Mouse (Mus musculus) heart, embryonic 16.5 days (tissue): ENCODE results near the gene Olfr1350. TPM values are rescaled to one million over a fixed set of nuclear protein-coding genes. Genes with fewer than 3 reads are reported as not detected.
"Not testable (repeated sequence)": the region's sequence is repeated elsewhere in the genome, so short reads cannot be mapped to it uniquely, and the experiment has no call there.

Experiments
- ATAC-seq: fragments of 200-750 bp; cut with Nextera tagmentation; replicated peaks from 2 replicates; pipeline ENCODE4 v1.8.0; 2017; ENCODE audit warnings: moderate number of reproducible peaks; ENCODE audit not compliant: insufficient read depth, low FRiP score; ENCODE audit errors: extremely low read depth
- H3K27ac ChIP-seq: fragments of 300-500 bp; sonication (generic); 2 replicates; pipeline ENCODE4 v1.5.1; 2014; ENCODE audit warnings: mild to moderate bottlenecking, low read length, control low read depth, moderate library complexity
- H3K27me3 ChIP-seq: fragments of 300-500 bp; sonication (generic); 2 replicates; pipeline ENCODE4 v1.6.1; 2014; ENCODE audit warnings: low read length, mixed read lengths; ENCODE audit not compliant: control insufficient read depth, insufficient read depth
- H3K36me3 ChIP-seq: fragments of 300-500 bp; sonication (generic); 2 replicates; pipeline ENCODE4 v1.6.1; 2014; ENCODE audit not compliant: control insufficient read depth, insufficient read depth
- H3K4me1 ChIP-seq: fragments of 300-500 bp; sonication (generic); 2 replicates; pipeline ENCODE4 v1.6.1; 2014; ENCODE audit warnings: low read length, mixed read lengths; ENCODE audit not compliant: control insufficient read depth, insufficient read depth
- H3K4me2 ChIP-seq: fragments of 300-500 bp; sonication (generic); 2 replicates; pipeline ENCODE4 v1.6.1; 2014; ENCODE audit warnings: low read depth, mild to moderate bottlenecking, control low read depth, low read length
- H3K4me3 ChIP-seq: fragments of 300-500 bp; sonication (generic); 2 replicates; pipeline ENCODE4 v1.5.1; 2014; ENCODE audit warnings: mild to moderate bottlenecking, control low read depth, low read length
- H3K9ac ChIP-seq: fragments of 300-500 bp; sonication (generic); 2 replicates; pipeline ENCODE4 v1.6.1; 2014; ENCODE audit warnings: low read length, control low read depth
- H3K9me3 ChIP-seq: fragments of 300-500 bp; sonication (generic); replicated peaks from 2 replicates; pipeline ENCODE4 v1.6.1; 2016; ENCODE audit warnings: low read length; ENCODE audit not compliant: control insufficient read depth
- WGBS: fragments of 180-500 bp; shearing (Covaris S2); extraction: QIAGEN DNeasy Blood & Tissue Kit; methylation state at CpG from one replicate; pipeline ENCODE4 v1.1.7; 2014; 5-methylcytosine and 5-hydroxymethylcytosine counted together
- polyA plus RNA-seq: library from polyadenylated mRNA; unstranded; fragments of >200 nt; fragmentation: Nextera tagmentation; extraction: Ambion mirVana; gene quantifications from 2 replicates; pipeline ENCODE4 v1.2.1, GENCODE M21; 2015

The Olfr1350 gene
- polyA plus RNA-seq: not detected in 2 replicates

DNA sequence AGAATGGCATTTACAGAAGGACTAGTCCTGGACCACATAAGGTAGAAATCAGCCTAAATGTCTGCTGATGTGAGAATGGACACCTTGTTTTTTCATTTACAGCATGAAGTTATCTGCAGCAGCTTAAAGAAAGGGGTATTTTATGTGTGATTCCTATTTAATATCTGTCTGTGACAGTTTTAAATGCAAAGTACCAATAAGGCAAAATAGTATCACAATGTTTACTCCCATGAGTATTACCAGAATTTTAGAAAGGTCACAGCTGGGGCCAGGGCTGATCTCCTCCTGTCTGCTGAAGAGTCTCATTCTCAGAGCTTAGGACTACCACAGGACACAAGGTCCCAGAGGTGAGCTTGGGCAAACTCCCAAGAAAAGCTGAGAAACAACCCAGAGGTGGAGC, at the start of gene Olfr1350:
Olfr1350 (plus strand) TSS at position 301 of the 400 bp plus-strand sequence.
- Histone ChIP-seq H3K9me3 (peaks cover 3% of the 10 kb centered on the region), H3K4me1 (no peaks in the 10 kb centered on the region), H3K27me3 (no peaks in the 10 kb centered on the region), H3K36me3 (no peaks in the 10 kb centered on the region), H3K4me3 (no peak within 1 kb of the TSS), H3K4me2 (no peak within 1 kb of the TSS), H3K27ac (no peak within 1 kb of the TSS), H3K9ac (no peak within 1 kb of the TSS)
- no peak for ATAC-seq

- no peak overlapping the region for H3K9ac ChIP-seq
- H3K4me3 ChIP-seq: no peak overlapping the region
- H3K9me3 ChIP-seq: peaks cover 11% of the 10 kb centered on the region
- no peaks in the 10 kb centered on the region for H3K4me1 ChIP-seq
- no peak overlapping the region for H3K27ac ChIP-seq
- ATAC-seq: no peak
- H3K27me3 ChIP-seq: no peaks in the 10 kb centered on the region
- no peaks in the 10 kb centered on the region for H3K36me3 ChIP-seq
- 29% methylated on average over 1 of the region's 1 CpGs for WGBS
- H3K4me2 ChIP-seq: no peak overlapping the region
These were observed 43.0 kb upstream of the Olfr1350 start for GRCm38 (mm10) chr7:6521666-6522065.

DNA sequence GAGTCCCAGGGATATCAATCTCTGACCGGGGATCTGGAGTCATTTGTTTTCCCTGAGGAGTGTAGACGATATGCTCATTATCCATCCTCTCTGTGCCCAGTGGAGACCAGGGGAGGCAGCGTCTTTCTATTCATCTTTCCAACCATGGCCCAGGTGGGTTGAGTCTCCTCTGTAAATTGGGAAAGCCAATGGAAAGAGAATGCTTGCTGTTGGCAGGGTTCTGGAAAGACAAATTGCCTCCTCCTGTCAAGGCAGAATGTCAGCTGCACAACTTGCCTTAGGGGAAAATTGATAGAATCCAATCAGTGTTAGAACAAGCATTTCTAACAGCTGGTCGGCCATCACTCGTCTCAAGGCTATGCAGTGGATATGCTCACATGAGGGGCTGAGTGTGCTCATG, 41.8 kb upstream of the Olfr1350 start, which contains the start of gene Olfr1349:
Olfr1349 (minus strand) TSS at position 101 of the 400 bp plus-strand sequence.
- no peak within 1 kb of the TSS for H3K9ac ChIP-seq
- WGBS: 73% methylated on average over 5 of the region's 5 CpGs
- no peaks in the 10 kb centered on the region for H3K27me3 ChIP-seq
- H3K4me3 ChIP-seq: no peak within 1 kb of the TSS
- H3K4me2 ChIP-seq: no peak within 1 kb of the TSS
- no peak for ATAC-seq
- peaks cover 15% of the 10 kb centered on the region for H3K9me3 ChIP-seq
- no peak within 1 kb of the TSS for H3K27ac ChIP-seq
- no peaks in the 10 kb centered on the region for H3K36me3 ChIP-seq
- no peaks in the 10 kb centered on the region for H3K4me1 ChIP-seq

DNA sequence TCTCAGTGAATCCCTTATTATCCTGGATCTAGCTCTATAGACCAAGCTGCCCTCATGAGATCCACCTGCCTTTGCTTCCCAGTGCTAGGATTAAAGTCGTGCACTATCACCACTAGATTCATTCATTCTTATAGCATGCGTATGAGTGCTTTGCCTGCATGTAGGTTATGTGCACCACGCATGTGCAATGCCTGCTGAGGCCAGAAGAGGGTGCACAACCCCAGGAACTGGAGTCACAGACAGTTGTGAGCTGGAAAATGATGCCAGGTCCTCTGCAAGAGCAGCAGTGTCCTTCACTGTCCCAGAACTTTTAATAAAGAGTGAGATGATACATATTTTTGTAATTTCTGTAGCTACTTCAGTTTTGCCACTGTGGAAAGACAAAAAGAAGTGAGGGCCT, 39.6 kb upstream of the Olfr1350 start:
- Histone ChIP-seq H3K4me2 (no peak overlapping the region), H3K9ac (no peak overlapping the region), H3K27ac (no peak overlapping the region), H3K36me3 (no peaks in the 10 kb centered on the region), H3K27me3 (no peaks in the 10 kb centered on the region), H3K4me1 (no peaks in the 10 kb centered on the region), H3K9me3 (peaks cover 20% of the 10 kb centered on the region), H3K4me3 (no peak overlapping the region)
- 58% methylated on average over 3 of the region's 3 CpGs for WGBS
- ATAC-seq: no peak

GRCm38 (mm10) chr7:6526141-6526540, 38.5 kb upstream of the Olfr1350 start:
- WGBS: 58% methylated on average over 5 of the region's 5 CpGs

GRCm38 (mm10) chr7:6586096-6586759, 21.6 kb downstream of the Olfr1350 start:
- Histone ChIP-seq H3K4me1 (no peaks in the 10 kb centered on the region), H3K27me3 (no peaks in the 10 kb centered on the region), H3K9me3 (no peaks in the 10 kb centered on the region), H3K4me3 (no peak overlapping the region), H3K9ac (no peak overlapping the region), H3K4me2 (no peak overlapping the region), H3K27ac (no peak overlapping the region), H3K36me3 (no peaks in the 10 kb centered on the region)
- ATAC-seq: no peak
- WGBS: 43% methylated on average over 8 of the region's 8 CpGs

More at GRCm38 (mm10) chr7:6526141-6526540, 38.5 kb upstream of the Olfr1350 start:
- Histone ChIP-seq H3K27me3 (no peaks in the 10 kb centered on the region), H3K36me3 (no peaks in the 10 kb centered on the region), H3K4me2 (no peak overlapping the region), H3K27ac (no peak overlapping the region), H3K9me3 (peaks cover 18% of the 10 kb centered on the region), H3K4me3 (no peak overlapping the region), H3K4me1 (no peaks in the 10 kb centered on the region), H3K9ac (no peak overlapping the region)
- no peak for ATAC-seq

- H3K27ac ChIP-seq, H3K4me1 ChIP-seq, H3K4me2 ChIP-seq, H3K27me3 ChIP-seq, H3K36me3 ChIP-seq, ATAC-seq, H3K4me3 ChIP-seq, H3K9ac ChIP-seq, H3K9me3 ChIP-seq: not testable (repeated sequence)
- 81% methylated on average over 13 of the region's 13 CpGs for WGBS
These were observed 24.1 kb downstream of the Olfr1350 start for GRCm38 (mm10) chr7:6588766-6589165.

- no peak overlapping the region for H3K4me3 ChIP-seq
- H3K36me3 ChIP-seq: no peaks in the 10 kb centered on the region
- H3K27me3 ChIP-seq: no peaks in the 10 kb centered on the region
- H3K9ac ChIP-seq: no peak overlapping the region
- no peaks in the 10 kb centered on the region for H3K4me1 ChIP-seq
- H3K27ac ChIP-seq: no peak overlapping the region
- WGBS: 80% methylated on average over 9 of the region's 9 CpGs
- H3K9me3 ChIP-seq: peaks cover 3% of the 10 kb centered on the region; the same call in 1 of the 2 replicates
- H3K4me2 ChIP-seq: no peak overlapping the region
- ATAC-seq: no peak
These were observed 38.7 kb downstream of the Olfr1350 start for GRCm38 (mm10) chr7:6603331-6603730.
